Mouse (Mus musculus) fat pad, adult 2 months (tissue): ENCODE data around the gene Tsks.

Experiments
- DNase-seq: peaks from one replicate; pipeline ENCODE4 v3.0.0-alpha.2; 2011; ENCODE audit warnings: low read depth, low spot score; ENCODE audit errors: extremely low read depth

Tsks gene

GRCm38 (mm10) chr7:44942904-44943303 lies at the start of gene Tsks:
Gene Tsks (plus strand): TSS chr7:44943204.
- DNase-seq: no peak

- no peak for DNase-seq
Measured at GRCm38 (mm10) chr7:44894175-44894574, 48.8 kb upstream of the Tsks start.

GRCm38 (mm10) chr7:44895206-44895592 lies 47.8 kb upstream of the Tsks start:
- DNase-seq: no peak

- DNase-seq: peak; percentile 43
Measured at GRCm38 (mm10) chr7:44895593-44896434, 47.2 kb upstream of the Tsks start, which contains the start of gene Fuz. Gene Fuz (plus strand): TSS chr7:44896079.

- no peak for DNase-seq
Measured at GRCm38 (mm10) chr7:44896499-44896898, 46.5 kb upstream of the Tsks start.

GRCm38 (mm10) chr7:44898607-44899006 lies 44.4 kb upstream of the Tsks start:
- no peak for DNase-seq

DNA sequence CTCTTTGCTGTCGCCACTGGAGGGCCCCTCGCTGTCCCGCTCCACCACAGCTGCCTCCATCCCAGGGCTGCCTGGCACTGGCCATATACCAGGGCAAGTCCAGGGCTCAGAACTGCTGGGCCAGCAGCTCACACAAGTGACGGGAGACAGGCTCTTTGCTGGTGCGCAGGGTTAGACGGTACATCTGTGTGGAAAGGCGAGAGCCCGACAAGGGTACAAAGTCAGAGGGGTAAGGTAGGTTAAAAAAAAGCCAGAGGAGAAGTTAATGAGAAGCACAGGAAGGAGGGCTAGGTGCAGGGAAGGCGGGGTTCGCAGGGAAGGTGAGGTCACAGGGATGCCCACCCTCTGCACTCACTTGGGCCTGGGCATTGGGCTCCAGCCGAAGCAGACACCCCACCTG lies 42.4 kb upstream of the Tsks start:
- DNase-seq: no peak

DNA sequence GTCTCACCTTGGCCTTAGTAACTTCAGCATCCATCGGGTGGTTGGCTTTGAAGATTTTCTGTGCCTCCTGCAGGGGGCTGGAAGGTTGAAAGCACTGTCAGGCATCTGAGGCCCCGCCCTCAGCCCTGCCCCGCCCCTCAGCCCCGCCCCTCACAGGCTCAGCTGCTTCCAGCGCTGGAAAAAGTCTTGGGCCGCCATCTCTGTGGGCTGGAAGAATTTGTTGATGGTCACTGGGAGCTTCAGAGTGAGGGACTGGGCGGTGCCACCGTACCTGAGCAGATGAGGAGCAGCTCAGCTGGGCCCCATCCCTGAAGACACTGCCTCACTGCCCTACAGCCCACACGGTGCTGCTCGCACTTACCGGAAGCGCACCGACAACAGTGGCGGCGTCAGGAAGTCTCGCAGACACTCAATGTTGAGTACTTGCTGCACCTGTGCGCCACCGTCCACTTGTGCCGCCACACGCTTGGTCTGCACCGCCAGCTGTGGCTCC lies 41.7 kb upstream of the Tsks start:
- no peak for DNase-seq

DNA sequence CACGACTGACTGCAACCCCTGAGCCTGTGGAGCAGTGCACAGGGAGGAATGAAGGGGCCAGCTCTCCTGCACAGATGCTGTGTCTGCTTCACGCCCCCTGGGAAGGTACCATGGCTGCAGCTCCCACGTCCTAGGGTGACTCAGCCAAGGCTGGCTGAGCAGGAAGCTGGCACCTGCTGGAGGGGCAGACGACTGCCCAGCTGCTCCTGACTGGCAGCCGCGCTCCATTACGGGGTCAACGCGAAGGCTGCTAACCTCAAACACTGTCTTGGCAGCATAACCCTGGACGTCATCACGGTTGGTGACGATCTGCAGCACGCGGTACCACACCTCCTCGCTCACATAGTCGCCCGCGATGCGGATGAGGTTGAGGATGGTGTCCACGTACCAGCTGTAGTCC lies 37.6 kb upstream of the Tsks start:
- DNase-seq: no peak

GRCm38 (mm10) chr7:44908706-44909476 lies 34.1 kb upstream of the Tsks start:
- DNase-seq: no peak

DNA sequence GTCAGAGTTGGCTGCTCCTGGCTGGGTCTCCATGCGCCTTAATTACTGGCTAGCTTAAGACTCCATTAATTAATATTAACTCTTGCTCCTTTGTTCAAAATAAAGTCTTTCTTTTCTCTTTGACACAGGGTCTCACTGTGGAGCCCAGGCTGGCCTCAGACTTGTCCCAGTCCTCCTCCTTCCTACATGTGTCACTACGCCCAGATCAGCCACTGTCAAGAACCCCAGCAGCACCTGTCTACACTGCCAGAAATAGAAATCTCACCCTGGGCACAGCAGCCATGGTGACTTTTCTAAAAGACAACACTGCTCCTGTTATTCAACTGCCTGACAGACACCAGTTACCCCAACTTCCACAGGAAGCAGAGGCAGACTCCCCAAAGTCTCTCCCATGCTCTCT lies 28.6 kb upstream of the Tsks start:
- no peak for DNase-seq

GRCm38 (mm10) chr7:44915314-44915713 lies 27.7 kb upstream of the Tsks start:
- no peak for DNase-seq

DNA sequence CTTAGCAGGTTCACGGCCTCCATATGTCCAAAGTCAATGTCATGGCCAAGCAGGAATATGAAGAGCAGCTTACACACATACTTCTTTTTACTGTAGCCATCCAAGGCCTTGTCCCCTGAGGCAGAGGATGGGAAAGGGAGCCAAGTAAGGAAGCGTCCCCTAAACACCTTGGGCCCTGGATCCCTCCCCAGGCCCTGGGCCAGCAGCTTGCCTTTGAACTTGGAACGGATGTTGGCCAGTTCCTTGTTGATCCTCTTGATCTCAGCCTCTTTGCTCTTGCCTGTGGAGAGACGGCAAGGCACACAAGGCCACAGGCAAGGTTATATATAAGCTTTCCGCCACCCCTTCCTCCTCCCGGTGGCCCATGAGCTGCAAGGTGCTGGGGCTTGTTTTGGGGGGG lies 26.8 kb upstream of the Tsks start:
- peak; percentile 13 for DNase-seq

DNA sequence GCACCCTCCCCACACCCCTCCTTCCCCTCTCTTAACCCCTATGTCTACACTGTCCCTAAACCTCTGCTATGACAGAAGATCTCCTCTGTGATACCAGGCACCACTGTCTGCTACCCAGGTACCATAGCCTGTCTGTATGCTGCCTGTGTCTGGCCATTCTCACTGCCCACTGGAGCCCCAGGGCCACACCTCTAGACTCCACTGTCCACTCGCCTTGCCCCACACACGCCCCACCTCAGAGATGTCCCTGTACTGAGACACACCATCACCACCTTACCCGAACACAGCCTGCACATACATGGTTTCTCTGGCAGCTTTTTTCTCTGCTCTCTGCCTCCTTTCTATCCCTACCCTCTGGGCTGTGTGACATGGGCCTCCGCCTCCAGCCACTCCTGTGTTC lies 26.1 kb upstream of the Tsks start:
- no peak for DNase-seq

DNA sequence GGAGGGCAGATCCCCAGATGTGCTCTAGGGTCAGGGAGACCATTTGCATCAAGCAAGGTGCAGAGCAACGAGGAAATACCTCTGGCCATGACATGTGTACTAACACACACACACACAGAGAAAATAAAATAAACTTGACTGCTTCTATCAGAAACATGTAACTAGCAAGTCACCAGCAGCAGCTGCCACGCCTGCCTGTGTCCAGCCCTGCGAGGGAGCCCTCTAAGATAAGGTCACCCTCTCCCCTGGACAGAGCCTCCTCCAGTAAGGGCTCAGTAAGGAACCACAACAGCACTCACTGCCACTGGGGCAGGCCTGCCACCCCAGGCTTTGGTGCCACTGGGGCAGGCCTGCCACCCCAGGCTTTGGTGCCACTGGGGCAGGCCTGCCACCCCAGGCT lies 24.8 kb upstream of the Tsks start:
- no peak for DNase-seq

DNA sequence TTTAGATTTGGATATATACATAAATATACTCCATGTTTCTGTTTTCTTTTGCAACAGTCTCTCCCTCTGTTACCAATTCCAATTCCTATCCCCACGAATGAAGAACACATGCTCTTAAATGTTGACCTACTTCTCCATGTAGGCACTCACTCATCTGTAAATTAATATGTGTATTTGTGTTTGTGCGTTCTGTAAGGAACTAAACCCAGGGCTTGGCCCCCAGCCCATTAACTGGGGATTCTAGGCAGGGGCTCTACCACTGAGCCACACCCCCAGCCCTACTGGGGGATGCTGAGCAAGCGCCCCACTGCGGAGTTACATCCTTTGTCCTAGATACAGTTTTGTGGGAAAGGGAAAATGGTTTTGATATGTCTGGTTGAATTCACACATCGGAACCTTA lies 23.9 kb upstream of the Tsks start:
- DNase-seq: no peak

DNA sequence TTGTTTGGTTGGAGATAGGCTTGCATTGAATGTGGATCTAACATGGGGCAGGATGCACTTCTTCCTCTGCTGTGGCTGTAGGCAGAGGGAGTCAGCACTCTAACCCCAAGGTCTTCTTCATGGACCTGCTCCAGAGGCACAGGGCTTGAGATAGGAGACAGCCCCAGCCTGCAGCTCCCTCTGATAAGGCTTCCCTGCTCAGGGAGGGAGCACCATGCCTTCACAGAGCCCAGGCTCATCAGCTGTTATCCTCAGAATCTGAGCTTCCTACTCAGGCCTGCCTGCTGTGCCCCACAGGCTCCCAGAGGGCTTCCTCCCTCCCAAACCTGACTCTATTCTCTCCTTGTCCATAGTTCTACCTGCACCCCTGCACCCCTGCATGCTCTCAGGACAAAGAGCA lies 20.5 kb upstream of the Tsks start:
- no peak for DNase-seq

- no peak for DNase-seq
Measured at GRCm38 (mm10) chr7:44925468-44925867, 17.5 kb upstream of the Tsks start.

DNA sequence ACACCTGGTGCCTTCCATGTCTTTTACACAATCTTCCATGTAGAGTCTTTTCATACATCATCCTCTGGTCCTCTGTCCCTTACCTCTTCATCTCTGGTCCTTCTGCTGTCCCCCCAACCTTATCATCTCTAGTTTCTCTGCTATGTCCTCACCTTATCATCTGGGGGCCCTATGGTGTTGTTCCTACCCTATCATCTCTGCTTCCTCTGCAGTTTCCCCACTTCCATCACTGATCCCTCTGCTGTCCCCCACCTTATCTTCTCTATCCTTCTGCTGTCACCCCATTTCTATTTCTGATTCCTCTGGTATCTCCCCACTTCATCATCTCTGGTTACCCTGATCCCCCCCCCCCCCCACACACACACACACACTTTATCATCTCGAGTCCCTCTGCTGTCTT lies 14.4 kb upstream of the Tsks start:
- DNase-seq: no peak

DNA sequence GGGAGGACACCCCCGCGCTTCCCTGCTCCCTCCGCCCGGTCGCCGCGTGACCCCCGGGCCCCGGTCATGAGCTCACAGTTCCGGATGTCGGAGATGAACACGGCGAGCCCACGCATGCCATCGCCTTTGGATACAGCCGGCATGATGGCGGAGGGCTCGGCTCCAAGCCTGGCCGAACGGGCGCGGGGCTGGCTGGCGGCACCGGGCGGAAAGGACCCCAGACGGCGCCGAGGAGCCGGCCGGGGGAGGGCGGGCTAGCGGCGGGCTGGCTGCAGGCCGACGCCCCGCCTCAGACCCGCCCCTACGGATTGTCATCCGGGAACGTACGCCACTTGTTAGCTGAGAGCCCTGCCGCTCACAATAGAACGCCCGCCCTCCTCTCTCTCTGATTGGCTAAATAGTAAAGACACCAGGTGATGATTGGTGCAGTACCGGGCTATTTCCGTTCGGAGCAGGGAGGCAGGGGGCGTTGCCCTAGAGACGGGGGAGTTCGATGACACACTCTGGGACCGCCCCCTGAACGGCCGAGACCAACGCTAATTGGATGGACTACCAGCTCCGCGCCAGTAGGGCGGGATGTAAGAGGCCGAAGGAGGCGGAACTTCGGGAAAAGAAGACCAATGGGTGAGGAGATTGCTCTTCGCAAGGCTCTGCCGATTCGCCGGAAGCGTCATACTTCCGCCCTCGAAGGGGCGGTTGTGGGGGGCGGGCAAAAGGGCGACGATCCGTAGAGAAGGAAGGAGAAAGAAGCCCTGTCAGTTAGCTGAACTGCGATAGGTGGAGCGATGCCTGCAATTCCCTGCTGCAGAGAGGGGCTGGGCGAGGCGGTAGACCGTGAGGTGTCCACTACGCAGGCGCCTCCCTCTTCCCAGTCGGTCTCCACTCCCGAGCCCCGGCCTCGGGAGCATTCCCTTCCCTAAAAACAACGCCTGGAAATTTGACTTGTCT lies 13.5 kb upstream of the Tsks start, which contains the start of gene Ap2a1:
Gene Ap2a1 (minus strand): TSS at position 293 of the 948 bp plus-strand sequence.
- DNase-seq: peak; percentile 98

- DNase-seq: no peak
Measured at GRCm38 (mm10) chr7:44938680-44939079, 4.3 kb upstream of the Tsks start.
